Mouse (Mus musculus) gastrocnemius, postnatal 10 days (tissue): Measurements from ENCODE around the gene Id3. TPM values are rescaled to one million over a fixed set of nuclear protein-coding genes. Genes with fewer than 3 reads are reported as not detected.

ENCODE experiments used
- DNase-seq: peaks from one replicate; pipeline ENCODE4 v3.0.0; 2021; ENCODE audit warnings: mixed read lengths
- total RNA-seq, 2 experiments: library from RNA; stranded (reverse); gene quantifications; 2 replicates each; pipeline ENCODE4 v1.2.3; 2021

The Id3 gene
- total RNA-seq, 2 experiments from 2014 or later = 33.3 to 48.8 TPM

GRCm38 (mm10) chr4:136177612-136178474, 34.5 kb downstream of the Id3 start:
- peak; percentile 57 for DNase-seq

- DNase-seq = no peak
These were observed 35.2 kb downstream of the Id3 start for GRCm38 (mm10) chr4:136178475-136178921.

GRCm38 (mm10) chr4:136179456-136179855, 36.2 kb downstream of the Id3 start:
- DNase-seq = no peak

GRCm38 (mm10) chr4:136179998-136180397, 36.7 kb downstream of the Id3 start:
- peak; percentile 92 for DNase-seq

DNA sequence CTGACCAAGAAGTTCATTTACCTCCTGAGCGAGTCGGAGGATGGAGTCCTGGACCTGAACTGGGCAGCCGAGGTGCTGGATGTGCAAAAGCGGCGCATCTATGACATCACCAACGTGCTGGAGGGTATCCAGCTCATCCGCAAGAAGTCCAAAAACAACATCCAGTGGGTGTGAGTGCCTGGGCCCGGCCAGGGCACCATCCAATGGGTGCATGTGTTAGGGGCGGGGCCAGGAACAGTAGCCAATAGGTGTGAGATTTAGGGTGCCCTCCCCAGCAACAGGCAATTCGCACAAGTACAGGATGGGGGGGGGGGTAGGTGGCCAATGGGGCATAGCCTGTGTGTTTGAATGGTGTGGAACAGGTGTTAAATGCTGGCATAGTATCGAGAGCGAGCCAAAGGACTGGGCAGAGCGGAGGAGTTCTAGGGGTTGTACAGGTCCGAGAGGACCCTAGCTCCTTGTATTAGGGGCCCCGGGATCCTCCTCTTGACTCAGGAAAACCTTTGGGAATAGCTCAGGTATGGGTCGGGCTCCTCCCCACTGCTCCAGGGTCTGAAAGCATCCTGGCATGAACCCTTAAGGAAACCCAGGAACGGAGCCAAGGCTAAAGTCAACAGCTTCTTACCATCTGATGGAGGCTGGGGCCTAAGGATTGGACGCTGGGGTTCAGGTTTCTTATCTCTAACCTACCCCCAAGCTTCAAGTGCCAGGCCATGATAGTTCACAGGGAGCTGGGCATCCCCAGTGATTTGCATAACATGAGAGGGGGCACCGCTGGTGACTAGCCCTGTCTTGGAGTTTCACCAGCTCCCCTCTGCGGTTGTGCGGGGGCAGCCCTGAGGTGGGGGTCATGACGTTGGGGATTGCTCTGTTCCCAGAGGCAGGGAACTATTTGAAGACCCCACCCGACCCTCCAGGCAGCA, 37.4 kb downstream of the Id3 start:
- peak; percentile 78 for DNase-seq

DNA sequence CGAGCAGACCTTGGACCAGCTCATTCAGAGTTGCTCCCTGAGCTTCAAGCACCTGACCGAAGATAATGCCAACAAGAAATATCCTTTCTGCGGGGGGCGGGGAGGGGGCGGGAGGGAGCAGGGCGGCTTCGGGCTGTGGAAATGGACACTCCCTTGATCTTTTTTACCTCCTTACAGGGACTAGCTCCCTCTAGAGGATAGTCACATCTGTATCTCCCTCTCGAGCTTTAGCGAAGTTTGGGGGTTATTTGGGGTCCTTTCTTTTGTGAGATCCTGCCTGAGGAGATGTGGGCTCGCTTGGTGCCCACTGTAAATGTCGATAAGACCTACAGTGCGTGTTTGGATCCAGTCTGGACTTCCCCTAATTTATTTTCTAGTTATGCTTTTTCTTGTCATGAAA, 38.1 kb downstream of the Id3 start:
- DNase-seq = no peak

DNA sequence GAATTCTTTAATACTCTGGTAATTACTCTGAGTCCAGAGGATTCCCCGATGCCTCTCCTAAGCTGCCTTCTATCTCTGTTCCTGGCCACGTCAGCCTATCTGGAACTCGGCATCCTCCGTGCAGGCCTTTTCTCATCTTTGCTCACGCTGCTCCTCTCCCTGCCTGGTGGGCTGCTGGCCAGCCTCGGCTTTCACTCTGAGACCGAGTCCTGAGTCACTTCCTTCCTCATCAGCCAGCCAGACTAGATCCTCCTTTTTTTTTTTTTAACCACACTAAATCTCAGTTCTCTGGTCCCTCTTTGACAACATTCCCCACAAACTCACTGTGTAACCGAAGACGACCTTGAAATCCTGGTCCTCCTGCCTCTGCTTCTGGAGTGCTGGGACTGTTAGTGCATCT, 42.1 kb downstream of the Id3 start:
- peak; percentile 66 for DNase-seq

DNA sequence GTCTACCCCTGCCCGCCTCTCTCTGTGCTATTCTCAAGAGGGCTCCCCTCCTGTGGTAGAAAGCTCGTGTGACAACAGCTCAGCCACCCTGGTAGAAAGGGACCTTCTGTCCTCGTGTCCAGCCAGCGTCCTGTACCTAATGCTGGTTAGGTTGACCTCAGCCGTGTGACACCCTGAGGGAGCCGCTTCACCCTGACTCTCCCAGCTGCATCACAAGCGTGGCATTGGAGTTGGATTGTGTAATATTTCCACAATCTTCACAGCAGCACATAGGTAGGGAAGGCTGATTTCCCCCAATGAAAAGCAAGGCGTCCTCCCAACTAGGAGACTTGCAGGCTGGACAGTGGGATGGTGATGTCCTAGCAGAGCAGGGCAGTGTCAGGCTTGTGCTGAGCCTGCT, 43.0 kb downstream of the Id3 start:
- no peak for DNase-seq

DNA sequence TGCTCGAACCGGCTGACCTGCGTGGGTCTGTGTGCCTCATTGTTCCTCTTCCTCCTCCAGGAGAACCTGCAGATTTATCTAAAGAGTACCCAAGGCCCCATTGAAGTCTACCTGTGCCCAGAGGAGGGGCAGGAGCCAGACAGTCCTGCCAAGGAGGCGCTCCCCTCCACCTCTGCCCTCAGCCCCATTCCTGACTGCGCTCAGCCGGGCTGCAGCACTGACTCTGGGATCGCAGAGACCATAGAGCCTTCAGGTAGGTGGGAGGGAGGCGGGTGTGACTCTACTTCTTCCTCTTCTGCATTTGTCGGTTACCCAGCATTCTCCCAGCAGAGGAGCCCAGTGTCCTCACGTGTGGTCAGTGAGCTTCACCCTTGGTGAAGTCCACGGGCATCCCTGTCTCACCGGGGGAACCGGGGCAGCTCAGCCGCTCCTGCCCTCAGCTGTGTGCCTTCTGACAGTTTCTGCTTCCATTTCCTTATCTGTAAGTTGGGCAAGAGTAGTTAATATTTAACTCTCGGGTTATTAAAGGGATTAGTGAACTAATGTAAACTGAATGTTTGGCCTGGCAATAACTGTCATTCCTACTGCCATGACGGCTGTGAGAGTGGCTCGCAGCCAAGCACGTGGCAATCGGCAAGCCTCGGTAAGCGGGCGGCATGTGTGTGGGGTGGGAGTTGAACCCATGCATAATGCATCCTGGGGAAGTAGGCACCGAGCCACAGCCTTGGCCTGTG, 43.6 kb downstream of the Id3 start:
- no peak for DNase-seq

GRCm38 (mm10) chr4:136188973-136189737, 45.9 kb downstream of the Id3 start:
- no peak for DNase-seq

DNA sequence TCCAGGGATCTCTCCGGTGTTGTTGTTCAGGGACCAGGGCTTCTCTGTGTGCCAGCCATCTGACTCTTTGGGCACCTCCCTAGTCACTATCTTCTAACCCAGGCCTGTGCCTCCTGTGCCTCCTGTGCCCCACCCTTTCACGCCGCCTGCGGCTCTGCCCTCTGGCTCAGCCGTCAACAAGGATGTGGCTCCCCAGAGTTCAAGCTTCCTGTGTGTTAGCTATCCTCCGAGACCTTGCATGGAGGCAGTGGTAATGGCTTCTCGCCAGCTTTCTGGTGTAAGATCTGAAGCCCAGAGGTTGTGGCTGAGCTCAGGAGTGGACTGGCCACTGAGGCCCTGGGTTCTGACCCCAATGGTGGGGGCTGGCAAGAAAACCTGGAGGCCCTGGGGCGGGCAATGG, 46.6 kb downstream of the Id3 start:
- DNase-seq = no peak

DNA sequence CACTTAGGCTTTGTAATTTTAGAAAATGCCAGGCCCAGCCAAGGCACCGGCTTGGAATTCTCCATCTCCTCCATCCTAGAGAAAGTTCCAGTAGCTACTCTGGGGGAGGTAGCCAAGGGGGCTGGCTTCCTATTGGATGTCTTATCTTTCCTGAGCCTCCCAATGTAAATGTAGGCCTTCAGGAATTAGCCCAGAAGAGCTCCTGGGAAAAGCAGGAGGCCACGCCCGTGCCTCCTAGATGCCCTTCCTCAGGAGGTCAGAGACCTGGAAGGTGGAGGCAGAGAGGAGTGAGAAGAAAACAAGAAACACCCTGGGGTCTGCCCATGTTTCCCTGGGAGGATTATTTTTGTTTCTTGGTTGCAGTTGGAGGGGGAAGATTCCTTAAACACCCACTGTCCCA, 50.3 kb downstream of the Id3 start:
- DNase-seq = no peak

DNA sequence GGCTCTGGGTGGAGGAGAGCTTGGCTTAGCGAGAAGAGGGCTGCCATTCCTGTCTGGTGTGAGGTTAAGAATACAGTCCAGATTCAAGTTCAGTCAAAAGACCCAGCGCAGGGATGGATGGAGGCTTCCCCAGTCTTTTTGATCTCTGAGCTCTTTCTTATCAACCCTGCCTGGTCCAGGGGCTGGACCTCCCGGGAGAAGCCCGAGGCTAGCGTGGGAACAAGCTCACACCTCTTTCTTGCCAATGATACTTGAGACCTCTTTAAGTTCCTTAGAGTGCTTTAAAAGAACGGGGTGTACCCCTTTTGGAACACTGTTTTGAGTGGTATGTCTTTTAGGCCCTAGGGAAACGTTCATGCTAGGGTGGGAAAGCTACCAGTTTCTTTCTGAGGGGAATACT, 51.7 kb downstream of the Id3 start:
- DNase-seq = no peak

Other genes starting within 250 kb of the Id3 start
- under 1 TPM; 0.75 to 0.95 TPM for gene Cnr2, start 248.1 kb upstream of the Id3 start, total RNA-seq
- 10 to 100 TPM; 36.1 to 41.4 TPM for gene Fuca1, start 222.8 kb upstream of the Id3 start, total RNA-seq
- gene Hmgcl, start 197.0 kb upstream of the Id3 start, total RNA-seq = 10 to 100 TPM; 43.7 to 49.2 TPM
- gene Gale, start 179.8 kb upstream of the Id3 start, total RNA-seq = 1 to 10 TPM; 2.8 to 4.0 TPM
- 10 to 100 TPM; 31.4 to 35.0 TPM for gene Lypla2, start 170.9 kb upstream of the Id3 start, total RNA-seq
- 10 to 100 TPM; 22.0 to 23.5 TPM for gene Pithd1, start 156.2 kb upstream of the Id3 start, total RNA-seq
- 10 to 100 TPM; 50.2 to 51.4 TPM for gene Eloa, start 121.7 kb upstream of the Id3 start, total RNA-seq
- 100 to 1,000 TPM; 419 to 459 TPM for gene Rpl11, start 90.1 kb upstream of the Id3 start, total RNA-seq
- gene E2f2, start 28.9 kb downstream of the Id3 start, total RNA-seq = 10 to 100 TPM in 1 of 2 experiments, 1 to 10 TPM in 1; 6.9 to 11.0 TPM
- gene Asap3, start 62.9 kb downstream of the Id3 start, total RNA-seq = 10 to 100 TPM in 1 of 2 experiments, 1 to 10 TPM in 1; 7.2 to 10.1 TPM
- gene Tcea3, start 104.2 kb downstream of the Id3 start, total RNA-seq = 100 to 1,000 TPM; 199 to 247 TPM
- 10 to 100 TPM; 44.5 to 48.7 TPM for gene Zfp46, start 141.2 kb downstream of the Id3 start, total RNA-seq
- gene Hnrnpr, start 167.4 kb downstream of the Id3 start, total RNA-seq = 10 to 100 TPM; 40.9 to 53.0 TPM